Mouse (Mus musculus): ENCODE measurements around the gene Klf2.

DNA sequence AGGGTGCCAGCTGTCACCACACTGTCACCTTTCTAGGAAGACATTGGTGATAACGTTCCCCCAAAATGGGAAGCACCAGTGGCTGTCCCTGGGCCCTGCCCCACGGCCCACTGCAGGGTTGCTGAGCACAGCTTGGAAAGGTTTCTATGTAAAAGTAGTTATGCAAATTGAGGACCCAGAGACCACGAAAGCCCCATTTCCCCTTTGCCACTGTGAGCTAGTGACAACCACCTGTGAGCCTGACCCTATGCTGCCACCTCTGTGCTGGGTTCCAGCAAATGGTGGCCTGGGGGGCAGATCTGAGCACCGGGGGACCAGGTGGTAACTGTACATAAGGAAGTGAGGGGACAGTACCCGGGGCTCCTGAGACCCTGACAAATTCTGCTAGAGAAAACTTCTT lies 45.0 kb upstream of the Klf2 start:
- TF ChIP-seq CTCF (IDR thresholded peaks at IDR 0.05; ENCODE audit: low read depth) (no peak), EP300 (IDR thresholded peaks at IDR 0.05; ENCODE audit: low read depth) (no peak)

Measured in liver, postnatal 0 days (tissue).